Mouse (Mus musculus) olfactory bulb, adult 2 months (tissue): ENCODE results near the gene Stx4a.

Experiments
- CTCF ChIP-seq: fragments of 200-500 bp; IDR thresholded peaks from 2 replicates; pipeline ENCODE4 v1.5.1; 2012; ENCODE audit warnings: low read depth, mild to moderate bottlenecking, low read length, moderate library complexity; ENCODE audit not compliant: insufficient read depth
- POLR2A ChIP-seq: fragments of 200-500 bp; IDR thresholded peaks from 2 replicates; pipeline ENCODE4 v1.6.1; 2012; ENCODE audit warnings: mild to moderate bottlenecking, low read depth, low read length, moderate library complexity; ENCODE audit not compliant: insufficient read depth

GRCm38 (mm10) chr7:127888821-127889220 lies 64.7 kb downstream of the Stx4a start:
- TF ChIP-seq CTCF (no peak), POLR2A (no peak)
